ENCODE assay signal across 8 mouse cellular contexts in genomic region chr17:87531411-87532157, GRCm38 (mm10).
A peak's percentile ranks its signal among the peaks of the same experiment; 100 is the strongest.
DNase-seq lines count a peak whose midpoint lies in the region; ATAC-seq and TF ChIP-seq lines count a peak whose summit lies in the region.

No protein-coding gene starts in this region.

- no peak for DNase-seq in frontal cortex, postnatal 25 days (ENCODE audit: low spot score in 2 of 2)
- peak; percentile 49 for DNase-seq in embryo, embryonic 10 days (ENCODE audit: low spot score)
- DNase-seq in heart, adult 8-10 months (ENCODE audit: low spot score) = peak; percentile 76
- DNase-seq in kidney, adult 9 months = peak; percentile 35
- DNase-seq in lung, embryonic 14.5 days = peak; percentile 45
- DNase-seq in layer of hippocampus, postnatal 25 days (ENCODE audit: extremely low spot score in 1 of 2, low spot score in 1 of 2) = no peak

- H3K4me1 ChIP-seq in lung, embryonic 14.5 days (ENCODE audit: insufficient read depth) = peaks cover 18% of the 10 kb centered on the region
- H3K4me1 ChIP-seq in olfactory bulb, adult 2 months (ENCODE audit: control insufficient read depth, insufficient read depth, low read length) = peaks cover 23% of the 10 kb centered on the region

- WGBS in lung, embryonic 14.5 days = 7% methylated on average over 21 of the region's 21 CpGs
- WGBS in olfactory bulb, adult 2 months = 10% methylated on average over 21 of the region's 21 CpGs

- H3K4me2 ChIP-seq in lung, embryonic 14.5 days = peak overlapping the region; percentile 67

- no peaks in the 10 kb centered on the region for H3K9me3 ChIP-seq in lung, embryonic 14.5 days (ENCODE audit: low read depth, low read length)

- ATAC-seq in frontal cortex, adult (ENCODE audit: low TSS enrichment) = peak; percentile 51
- ATAC-seq in lung, embryonic 14.5 days (ENCODE audit: insufficient read depth) = no peak

- 0 out of 2 replicates have a peak overlapping the region, but pooled peaks have one; percentile 27 for H3K9ac ChIP-seq in lung, embryonic 14.5 days

- H3K27me3 ChIP-seq in lung, embryonic 14.5 days (ENCODE audit: insufficient read depth, low read length) = no peaks in the 10 kb centered on the region

- H3K27ac ChIP-seq in lung, embryonic 14.5 days (ENCODE audit: low read depth) = peak overlapping the region; percentile 51; the same call in 1 of the 2 replicates
- peak overlapping the region; percentile 6 for H3K27ac ChIP-seq in olfactory bulb, adult 2 months (ENCODE audit: insufficient read depth, low read depth, low read length)

- H3K4me3 ChIP-seq in lung, embryonic 14.5 days (ENCODE audit: low read depth, low read length) = peak overlapping the region; percentile 37
- 0 out of 2 replicates have a peak overlapping the region, but pooled peaks have one; percentile 2 for H3K4me3 ChIP-seq in olfactory bulb, adult 2 months (ENCODE audit: insufficient read depth, low read depth, low read length)

- no peak for TF ChIP-seq POLR2A in olfactory bulb, adult 2 months (IDR thresholded peaks at IDR 0.05; ENCODE audit: insufficient read depth, low read depth, low read length)

- no peaks in the 10 kb centered on the region for H3K36me3 ChIP-seq in lung, embryonic 14.5 days (ENCODE audit: insufficient read depth)

- no peak for TF ChIP-seq CTCF in lung, embryonic 14.5 days (IDR thresholded peaks at IDR 0.05; ENCODE audit: low read depth)
- TF ChIP-seq CTCF in olfactory bulb, adult 2 months (IDR thresholded peaks at IDR 0.05; ENCODE audit: insufficient read depth, low read depth, low read length) = no peak

Comparison
In these comparisons a context has a peak if more than half of its experiments do, and no peak if none do; other contexts are left out.
1. DNase-seq: peak in embryo, embryonic 10 days (single experiment), heart, adult 8-10 months (single experiment), kidney, adult 9 months (single experiment) and lung, embryonic 14.5 days (single experiment); none in frontal cortex, postnatal 25 days (0 of 2) and layer of hippocampus, postnatal 25 days (0 of 2).